Mouse (Mus musculus): ENCODE measurements around the gene Ano7.
"Not testable (repeated sequence)": the region's sequence is repeated elsewhere in the genome, so short reads cannot be mapped to it uniquely, and the experiment has no call there.

- TF ChIP-seq USF1 (IDR thresholded peaks at IDR 0.05; ENCODE audit: low read depth); TCF12 (IDR thresholded peaks at IDR 0.05; ENCODE audit: insufficient read depth, poor library complexity, severe bottlenecking); POLR2AphosphoS2 (IDR thresholded peaks at IDR 0.05; ENCODE audit: insufficient read length, low read depth); E2F4 (IDR thresholded peaks at IDR 0.05; ENCODE audit: insufficient read depth); POLR2A (IDR thresholded peaks at IDR 0.05; ENCODE audit: insufficient read length, low read depth); MYOG (IDR thresholded peaks at IDR 0.05; ENCODE audit: control insufficient read depth in 1 of 3, insufficient read depth in 1 of 3, insufficient read length in 2 of 3, low read depth in 2 of 3): not testable (repeated sequence)
These were observed 76.4 kb downstream of the Ano7 start for GRCm38 (mm10) chr1:93450118-93450517.
